Mouse (Mus musculus) midbrain, embryonic 11.5 days (tissue): ENCODE data around the gene Trpm3. TPM values are rescaled to one million over a fixed set of nuclear protein-coding genes. Genes with fewer than 3 reads are reported as not detected.

ENCODE experiments used
- ATAC-seq: fragments of 200-750 bp; cut with Nextera tagmentation; 2 replicates; pipeline ENCODE4 v1.8.0; 2017; ENCODE audit warnings: moderate TSS enrichment, moderate library complexity; ENCODE audit not compliant: low FRiP score
- DNase-seq: peaks from one replicate; pipeline ENCODE4 v3.0.0; 2015; ENCODE audit warnings: low spot score; ENCODE audit errors: missing footprints
- H3K27ac ChIP-seq: fragments of 300-500 bp; sonication (generic); 2 replicates; pipeline ENCODE4 v1.5.1; 2014; ENCODE audit warnings: low read depth, low read length
- H3K27me3 ChIP-seq: fragments of 300-500 bp; sonication (generic); 2 replicates; pipeline ENCODE4 v1.6.1; 2014; ENCODE audit warnings: mild to moderate bottlenecking, low read length, moderate library complexity, mixed read lengths; ENCODE audit not compliant: control insufficient read depth, insufficient read depth
- H3K36me3 ChIP-seq: fragments of 300-500 bp; sonication (generic); 2 replicates; pipeline ENCODE4 v1.6.1; 2014; ENCODE audit warnings: mild to moderate bottlenecking, low read length, moderate library complexity, mixed read lengths; ENCODE audit not compliant: control insufficient read depth, insufficient read depth
- H3K4me1 ChIP-seq: fragments of 300-500 bp; sonication (generic); 2 replicates; pipeline ENCODE4 v1.6.1; 2014; ENCODE audit warnings: low read length; ENCODE audit not compliant: control insufficient read depth, insufficient read depth
- H3K4me2 ChIP-seq: fragments of 300-500 bp; sonication (generic); 2 replicates; pipeline ENCODE4 v1.6.1; 2014; ENCODE audit warnings: mild to moderate bottlenecking, moderate library complexity
- H3K4me3 ChIP-seq: fragments of 300-500 bp; sonication (generic); 2 replicates; pipeline ENCODE4 v1.5.1; 2014; ENCODE audit warnings: low read depth, low read length
- H3K9ac ChIP-seq: fragments of 300-500 bp; sonication (generic); 2 replicates; pipeline ENCODE4 v1.6.1; 2014; ENCODE audit warnings: low read length
- H3K9me3 ChIP-seq: fragments of 300-500 bp; sonication (generic); 2 replicates; pipeline ENCODE4 v1.6.1; 2016; ENCODE audit warnings: low read length; ENCODE audit not compliant: control insufficient read depth
- WGBS: fragments of 180-500 bp; shearing (Covaris S2); extraction: QIAGEN DNeasy Blood & Tissue Kit; methylation state at CpG from one replicate; pipeline ENCODE4 v1.1.7; 2014; 5-methylcytosine and 5-hydroxymethylcytosine counted together
- polyA plus RNA-seq: library from polyadenylated mRNA; unstranded; fragments of >200 nt; fragmentation: Nextera tagmentation; extraction: Ambion mirVana; gene quantifications from 2 replicates; pipeline ENCODE4 v1.2.1, GENCODE M21; 2014

Trpm3 gene
- polyA plus RNA-seq, 1 experiment from 2014 or later: 4.3 TPM

GRCm38 (mm10) chr19:22635635-22636034, 496.8 kb downstream of the Trpm3 start:
- Histone ChIP-seq H3K4me1 (0 out of 2 replicates have a peak, but pooled peaks cover 3% of the 10 kb centered on the region), H3K4me3 (no peak overlapping the region), H3K36me3 (no peaks in the 10 kb centered on the region), H3K27ac (no peak overlapping the region), H3K9me3 (no peaks in the 10 kb centered on the region), H3K27me3 (no peaks in the 10 kb centered on the region), H3K9ac (no peak overlapping the region), H3K4me2 (no peak overlapping the region)
- DNase-seq (no peak), ATAC-seq (no peak)
- 31% methylated on average over 10 of the region's 10 CpGs for WGBS

GRCm38 (mm10) chr19:22637786-22638185, 498.9 kb downstream of the Trpm3 start:
- 0 out of 2 replicates have a peak, but pooled peaks cover 3% of the 10 kb centered on the region for H3K4me1 ChIP-seq
- H3K4me2 ChIP-seq: no peak overlapping the region
- H3K9ac ChIP-seq: no peak overlapping the region
- 87% methylated on average over 2 of the region's 2 CpGs for WGBS
- DNase-seq: no peak
- no peaks in the 10 kb centered on the region for H3K9me3 ChIP-seq
- no peak overlapping the region for H3K27ac ChIP-seq
- no peak for ATAC-seq
- H3K36me3 ChIP-seq: no peaks in the 10 kb centered on the region
- H3K4me3 ChIP-seq: no peak overlapping the region
- no peaks in the 10 kb centered on the region for H3K27me3 ChIP-seq

GRCm38 (mm10) chr19:22638394-22638954, 499.6 kb downstream of the Trpm3 start:
- no peaks in the 10 kb centered on the region for H3K36me3 ChIP-seq
- ATAC-seq (no peak), DNase-seq (no peak)
- no peak overlapping the region for H3K27ac ChIP-seq
- no peaks in the 10 kb centered on the region for H3K9me3 ChIP-seq
- no peaks in the 10 kb centered on the region for H3K27me3 ChIP-seq
- H3K9ac ChIP-seq: no peak overlapping the region
- 86% methylated on average over 3 of the region's 3 CpGs for WGBS
- H3K4me1 ChIP-seq: 0 out of 2 replicates have a peak, but pooled peaks cover 3% of the 10 kb centered on the region
- H3K4me3 ChIP-seq: no peak overlapping the region
- no peak overlapping the region for H3K4me2 ChIP-seq

- ATAC-seq: no peak
- Histone ChIP-seq H3K4me3 (no peak overlapping the region), H3K27me3 (no peaks in the 10 kb centered on the region), H3K27ac (no peak overlapping the region), H3K36me3 (no peaks in the 10 kb centered on the region), H3K9ac (no peak overlapping the region), H3K4me2 (no peak overlapping the region), H3K9me3 (no peaks in the 10 kb centered on the region), H3K4me1 (no peaks in the 10 kb centered on the region)
- DNase-seq: no peak
- 16% methylated on average over 2 of the region's 2 CpGs for WGBS
Observed at GRCm38 (mm10) chr19:22642124-22642523, 503.3 kb downstream of the Trpm3 start.

GRCm38 (mm10) chr19:22656466-22657215, 517.8 kb downstream of the Trpm3 start:
- H3K9me3 ChIP-seq: no peaks in the 10 kb centered on the region; the same call in 1 of the 2 replicates
- WGBS: 34% methylated on average over 14 of the region's 14 CpGs
- ATAC-seq (peak; percentile 71), DNase-seq (peak; percentile 92)
- H3K4me2 ChIP-seq: peak overlapping the region; percentile 8; the same call in 1 of the 2 replicates
- peaks cover 11% of the 10 kb centered on the region for H3K4me1 ChIP-seq
- no peaks in the 10 kb centered on the region for H3K27me3 ChIP-seq
- H3K4me3 ChIP-seq: no peak overlapping the region
- H3K9ac ChIP-seq: peak overlapping the region; percentile 20; the same call in 1 of the 2 replicates
- H3K36me3 ChIP-seq: no peaks in the 10 kb centered on the region
- no peak overlapping the region; the same call in 1 of the 2 replicates for H3K27ac ChIP-seq

- Histone ChIP-seq H3K4me1 (peaks cover 11% of the 10 kb centered on the region), H3K9me3 (no peaks in the 10 kb centered on the region; the same call in 1 of the 2 replicates), H3K4me3 (no peak overlapping the region), H3K27ac (no peak overlapping the region; the same call in 1 of the 2 replicates), H3K36me3 (no peaks in the 10 kb centered on the region), H3K27me3 (no peaks in the 10 kb centered on the region), H3K4me2 (no peak overlapping the region), H3K9ac (peak overlapping the region; percentile 16; the same call in 1 of the 2 replicates)
- ATAC-seq (peak; percentile 56), DNase-seq (peak; percentile 85)
- WGBS: 22% methylated on average over 4 of the region's 4 CpGs
Observed at GRCm38 (mm10) chr19:22657251-22657650, 518.4 kb downstream of the Trpm3 start.

GRCm38 (mm10) chr19:22665401-22665800, 526.6 kb downstream of the Trpm3 start:
- Histone ChIP-seq H3K4me3 (no peak overlapping the region), H3K9me3 (no peaks in the 10 kb centered on the region), H3K4me2 (no peak overlapping the region), H3K27me3 (no peaks in the 10 kb centered on the region), H3K9ac (no peak overlapping the region), H3K4me1 (no peaks in the 10 kb centered on the region), H3K36me3 (no peaks in the 10 kb centered on the region), H3K27ac (no peak overlapping the region)
- ATAC-seq: no peak
- DNase-seq: no peak
- WGBS: 75% methylated on average over 4 of the region's 4 CpGs

GRCm38 (mm10) chr19:22670222-22670621, 531.4 kb downstream of the Trpm3 start:
- H3K36me3 ChIP-seq: no peaks in the 10 kb centered on the region
- WGBS: 72% methylated on average over 8 of the region's 8 CpGs
- no peaks in the 10 kb centered on the region for H3K9me3 ChIP-seq
- no peak overlapping the region for H3K9ac ChIP-seq
- no peaks in the 10 kb centered on the region for H3K27me3 ChIP-seq
- no peaks in the 10 kb centered on the region for H3K4me1 ChIP-seq
- no peak overlapping the region for H3K4me2 ChIP-seq
- no peak overlapping the region for H3K27ac ChIP-seq
- ATAC-seq (no peak), DNase-seq (peak; percentile 80)
- no peak overlapping the region for H3K4me3 ChIP-seq

GRCm38 (mm10) chr19:22672892-22673291, 534.0 kb downstream of the Trpm3 start:
- 89% methylated on average over 3 of the region's 3 CpGs for WGBS
- H3K9me3 ChIP-seq: no peaks in the 10 kb centered on the region
- no peaks in the 10 kb centered on the region for H3K27me3 ChIP-seq
- H3K27ac ChIP-seq: no peak overlapping the region
- H3K4me3 ChIP-seq: no peak overlapping the region
- H3K4me1 ChIP-seq: no peaks in the 10 kb centered on the region
- no peak overlapping the region for H3K4me2 ChIP-seq
- H3K9ac ChIP-seq: no peak overlapping the region
- DNase-seq (peak; percentile 10), ATAC-seq (no peak)
- H3K36me3 ChIP-seq: no peaks in the 10 kb centered on the region
